Mouse (Mus musculus) frontal cortex, postnatal 25 days (tissue): ENCODE results near the gene Cox4i1.

Experiments
- DNase-seq, 2 experiments: peaks; one replicate each; pipeline ENCODE4 v3.0.0; 2022; ENCODE audit warnings: low spot score in 2 of 2

Cox4i1 gene

GRCm38 (mm10) chr8:120667561-120668373 is at the start of gene Cox4i1, which contains the start of gene Gm27021:
Gene Cox4i1, plus strand, starts transcription at chr8:120668222.
Gene Gm27021, minus strand, starts transcription at chr8:120668079.
- peak; percentile 74 to 80 for DNase-seq

- DNase-seq = no peak
These were observed 48.5 kb upstream of the Cox4i1 start for GRCm38 (mm10) chr8:120619235-120620180.

GRCm38 (mm10) chr8:120620441-120620840 is 47.6 kb upstream of the Cox4i1 start:
- DNase-seq = no peak

- DNase-seq = no peak
These were observed 45.9 kb upstream of the Cox4i1 start for GRCm38 (mm10) chr8:120622161-120622560.

- no peak for DNase-seq
These were observed 44.4 kb upstream of the Cox4i1 start for GRCm38 (mm10) chr8:120623608-120624007.

GRCm38 (mm10) chr8:120626461-120626860 is 41.6 kb upstream of the Cox4i1 start:
- no peak for DNase-seq

- no peak for DNase-seq
These were observed 40.7 kb upstream of the Cox4i1 start for GRCm38 (mm10) chr8:120627298-120627697.

GRCm38 (mm10) chr8:120630031-120630430 is 38.0 kb upstream of the Cox4i1 start:
- DNase-seq = no peak

GRCm38 (mm10) chr8:120630848-120631247 is 37.2 kb upstream of the Cox4i1 start:
- DNase-seq = no peak

- DNase-seq = no peak
These were observed 36.3 kb upstream of the Cox4i1 start for GRCm38 (mm10) chr8:120631441-120632375.

GRCm38 (mm10) chr8:120632969-120633664 is 34.9 kb upstream of the Cox4i1 start:
- no peak for DNase-seq

- DNase-seq = no peak
These were observed 34.3 kb upstream of the Cox4i1 start for GRCm38 (mm10) chr8:120633665-120634271.

GRCm38 (mm10) chr8:120634329-120634839 is 33.6 kb upstream of the Cox4i1 start:
- peak in 1 of 2 experiments; percentile 10 for DNase-seq

- no peak for DNase-seq
These were observed 26.8 kb upstream of the Cox4i1 start for GRCm38 (mm10) chr8:120641245-120641644.

GRCm38 (mm10) chr8:120642031-120642662 is 25.9 kb upstream of the Cox4i1 start:
- no peak for DNase-seq

- DNase-seq = peak; percentile 36 to 63
These were observed 23.4 kb upstream of the Cox4i1 start for GRCm38 (mm10) chr8:120644663-120645062.

GRCm38 (mm10) chr8:120647532-120647931 is 20.5 kb upstream of the Cox4i1 start, which contains the start of gene 1190005I06Rik:
Gene 1190005I06Rik, minus strand, starts transcription at chr8:120647632.
- no peak for DNase-seq

- DNase-seq = no peak
These were observed 11.5 kb upstream of the Cox4i1 start for GRCm38 (mm10) chr8:120656322-120657052.

- DNase-seq = no peak
These were observed 10.6 kb upstream of the Cox4i1 start for GRCm38 (mm10) chr8:120657415-120657814.
